Mouse (Mus musculus) ES-E14 (cell line): ENCODE measurements at regions not wholly inside any gene's neighbourhood (a gene's known extent, or its start where the extent isn't known, plus 50 kb on each side); places are given as distances from the start of the nearest gene placed in this dataset.

Source experiments
- CHD2 ChIP-seq: IDR thresholded peaks from 2 replicates; pipeline ENCODE4 v1.6.1; 2014; ENCODE audit warnings: mild to moderate bottlenecking, low read depth, low read length, inconsistent platforms
- MAFK ChIP-seq: IDR thresholded peaks from 2 replicates; pipeline ENCODE4 v1.6.1; 2014; ENCODE audit warnings: mild to moderate bottlenecking, low read depth, low read length, inconsistent platforms; ENCODE audit not compliant: insufficient read depth

- TF ChIP-seq MAFK (no peak), CHD2 (no peak)
These were observed 54.5 kb upstream of the Ctnnb1 start for GRCm38 (mm10) chr9:120874416-120874976.
